Mouse (Mus musculus) hindbrain, embryonic 10.5 days (tissue): ENCODE results near the gene Polr3b. TPM values are rescaled to one million over a fixed set of nuclear protein-coding genes. Genes with fewer than 3 reads are reported as not detected.
A peak's percentile ranks its signal among the peaks of the same experiment; 100 is the strongest.

Experiments used
- DNase-seq: peaks from one replicate; pipeline ENCODE4 v3.0.0-alpha.2; 2017; ENCODE audit warnings: low spot score
- H3K27ac ChIP-seq: fragments of 300-500 bp; sonication (generic); 2 replicates; pipeline ENCODE4 v1.5.1; 2016; ENCODE audit warnings: mild to moderate bottlenecking, moderate library complexity
- H3K27me3 ChIP-seq: fragments of 300-500 bp; sonication (generic); 2 replicates; pipeline ENCODE4 v1.6.1; 2016; ENCODE audit warnings: mild to moderate bottlenecking; ENCODE audit not compliant: poor library complexity, insufficient read depth, severe bottlenecking
- H3K36me3 ChIP-seq: fragments of 300-500 bp; sonication (generic); 2 replicates; pipeline ENCODE4 v1.6.1; 2016; ENCODE audit warnings: mild to moderate bottlenecking, moderate library complexity
- H3K4me1 ChIP-seq: fragments of 300-500 bp; sonication (generic); replicated peaks from 2 replicates; pipeline ENCODE4 v1.6.1; 2016; ENCODE audit warnings: mild to moderate bottlenecking
- H3K4me3 ChIP-seq: fragments of 300-500 bp; sonication (generic); 2 replicates; pipeline ENCODE4 v1.5.1; 2016; ENCODE audit warnings: mild to moderate bottlenecking, moderate library complexity
- H3K9me3 ChIP-seq: fragments of 300-500 bp; sonication (generic); 2 replicates; pipeline ENCODE4 v1.6.1; 2016; ENCODE audit warnings: mild to moderate bottlenecking, moderate library complexity
- WGBS: fragments of 180-500 bp; shearing (Covaris S2); methylation state at CpG from one replicate; pipeline ENCODE4 v1.1.7; 2016; 5-methylcytosine and 5-hydroxymethylcytosine counted together
- polyA plus RNA-seq: library from polyadenylated mRNA; unstranded; fragments of >200 nt; fragmentation: Nextera tagmentation; extraction: Ambion mirVana; gene quantifications from 2 replicates; pipeline ENCODE4 v1.2.1, GENCODE M21; 2016

Polr3b gene
- 13.2 and 15.6 TPM in 2 replicates for polyA plus RNA-seq

- Histone ChIP-seq H3K4me3 (peak within 1 kb of the TSS; percentile 77), H3K36me3 (no peaks in the 10 kb centered on the region; the same call in 1 of the 2 replicates), H3K27me3 (no peaks in the 10 kb centered on the region), H3K27ac (peak within 1 kb of the TSS; percentile 89), H3K4me1 (peaks cover 22% of the 10 kb centered on the region), H3K9me3 (no peaks in the 10 kb centered on the region)
- DNase-seq: peak; percentile 92
- 8% methylated on average over 53 of the region's 53 CpGs for WGBS
Measured at GRCm38 (mm10) chr10:84621826-84622790, at the start of gene Polr3b. Polr3b (plus strand) TSS chr10:84622292.

GRCm38 (mm10) chr10:84573671-84574420, 48.2 kb upstream of the Polr3b start:
- Histone ChIP-seq H3K27ac (no peak overlapping the region), H3K27me3 (peaks cover 10% of the 10 kb centered on the region), H3K4me3 (no peak overlapping the region), H3K9me3 (no peaks in the 10 kb centered on the region), H3K4me1 (peaks cover 23% of the 10 kb centered on the region), H3K36me3 (no peaks in the 10 kb centered on the region)
- DNase-seq: no peak
- 66% methylated on average over 5 of the region's 5 CpGs for WGBS

GRCm38 (mm10) chr10:84576029-84576394, 46.1 kb upstream of the Polr3b start:
- Histone ChIP-seq H3K4me3 (peak overlapping the region; percentile 89), H3K27ac (peak overlapping the region; percentile 95; the same call in 1 of the 2 replicates), H3K27me3 (peaks cover 10% of the 10 kb centered on the region), H3K9me3 (no peaks in the 10 kb centered on the region), H3K36me3 (no peaks in the 10 kb centered on the region), H3K4me1 (peaks cover 23% of the 10 kb centered on the region)
- no peak for DNase-seq
- WGBS: 1% methylated on average over 14 of the region's 14 CpGs

GRCm38 (mm10) chr10:84576395-84577070, 45.6 kb upstream of the Polr3b start, which contains the start of gene Tcp11l2:
Tcp11l2 (plus strand) TSS chr10:84576626.
- WGBS: under 1% methylated on average over 46 of the region's 46 CpGs
- Histone ChIP-seq H3K4me3 (peak within 1 kb of the TSS; percentile 89), H3K27me3 (peaks cover 10% of the 10 kb centered on the region), H3K9me3 (no peaks in the 10 kb centered on the region), H3K36me3 (no peaks in the 10 kb centered on the region), H3K4me1 (peaks cover 23% of the 10 kb centered on the region), H3K27ac (peak within 1 kb of the TSS; percentile 95)
- peak; percentile 90 for DNase-seq

GRCm38 (mm10) chr10:84577071-84577727, 44.9 kb upstream of the Polr3b start:
- peak overlapping the region; percentile 89 for H3K4me3 ChIP-seq
- peaks cover 10% of the 10 kb centered on the region for H3K27me3 ChIP-seq
- WGBS: 6% methylated on average over 38 of the region's 38 CpGs
- peak; percentile 55 for DNase-seq
- no peaks in the 10 kb centered on the region for H3K36me3 ChIP-seq
- H3K4me1 ChIP-seq: peaks cover 23% of the 10 kb centered on the region
- no peaks in the 10 kb centered on the region for H3K9me3 ChIP-seq
- H3K27ac ChIP-seq: peak overlapping the region; percentile 95

- H3K27ac ChIP-seq: no peak overlapping the region
- H3K9me3 ChIP-seq: no peaks in the 10 kb centered on the region
- no peaks in the 10 kb centered on the region for H3K36me3 ChIP-seq
- WGBS: 84% methylated on average over 10 of the region's 10 CpGs
- peaks cover 10% of the 10 kb centered on the region for H3K27me3 ChIP-seq
- H3K4me3 ChIP-seq: no peak overlapping the region
- peaks cover 23% of the 10 kb centered on the region for H3K4me1 ChIP-seq
- no peak for DNase-seq
Measured at GRCm38 (mm10) chr10:84578738-84579137, 43.4 kb upstream of the Polr3b start.

GRCm38 (mm10) chr10:84579527-84579926, 42.6 kb upstream of the Polr3b start:
- peaks cover 10% of the 10 kb centered on the region for H3K27me3 ChIP-seq
- no peak overlapping the region for H3K27ac ChIP-seq
- peaks cover 23% of the 10 kb centered on the region for H3K4me1 ChIP-seq
- WGBS: 81% methylated on average over 2 of the region's 2 CpGs
- no peak overlapping the region for H3K4me3 ChIP-seq
- DNase-seq: no peak
- no peaks in the 10 kb centered on the region for H3K9me3 ChIP-seq
- H3K36me3 ChIP-seq: no peaks in the 10 kb centered on the region

- Histone ChIP-seq H3K36me3 (no peaks in the 10 kb centered on the region), H3K27me3 (peaks cover 10% of the 10 kb centered on the region), H3K4me1 (peaks cover 18% of the 10 kb centered on the region), H3K9me3 (no peaks in the 10 kb centered on the region), H3K4me3 (no peak overlapping the region), H3K27ac (no peak overlapping the region)
- no peak for DNase-seq
- WGBS: 78% methylated on average over 8 of the region's 8 CpGs
Measured at GRCm38 (mm10) chr10:84581191-84581590, 40.9 kb upstream of the Polr3b start.

- Histone ChIP-seq H3K27me3 (peaks cover 10% of the 10 kb centered on the region), H3K27ac (no peak overlapping the region), H3K36me3 (no peaks in the 10 kb centered on the region), H3K4me1 (peaks cover 10% of the 10 kb centered on the region), H3K9me3 (no peaks in the 10 kb centered on the region), H3K4me3 (no peak overlapping the region)
- no peak for DNase-seq
- 85% methylated on average over 7 of the region's 7 CpGs for WGBS
Measured at GRCm38 (mm10) chr10:84582236-84582635, 39.9 kb upstream of the Polr3b start.

- H3K27ac ChIP-seq: no peak overlapping the region
- no peak for DNase-seq
- H3K4me1 ChIP-seq: no peaks in the 10 kb centered on the region
- H3K9me3 ChIP-seq: no peaks in the 10 kb centered on the region
- 72% methylated on average over 11 of the region's 11 CpGs for WGBS
- H3K27me3 ChIP-seq: no peaks in the 10 kb centered on the region
- H3K4me3 ChIP-seq: no peak overlapping the region
- no peaks in the 10 kb centered on the region for H3K36me3 ChIP-seq
Measured at GRCm38 (mm10) chr10:84584451-84585293, 37.4 kb upstream of the Polr3b start.

GRCm38 (mm10) chr10:84585294-84585650, 36.8 kb upstream of the Polr3b start:
- Histone ChIP-seq H3K27ac (no peak overlapping the region), H3K27me3 (no peaks in the 10 kb centered on the region), H3K4me3 (no peak overlapping the region), H3K9me3 (no peaks in the 10 kb centered on the region), H3K36me3 (no peaks in the 10 kb centered on the region), H3K4me1 (no peaks in the 10 kb centered on the region)
- DNase-seq: no peak
- 84% methylated on average over 2 of the region's 2 CpGs for WGBS
